Mouse (Mus musculus) Patski (cell line): ENCODE data around the gene BC107364. TPM values are rescaled to one million over a fixed set of nuclear protein-coding genes. Genes with fewer than 3 reads are reported as not detected.
"Not testable (repeated sequence)": the region's sequence is repeated elsewhere in the genome, so short reads cannot be mapped to it uniquely, and the experiment has no call there.

Experiments used
- ATAC-seq: fragments of 100-300 bp; one replicate; pipeline ENCODE4 v1.8.0; 2021
- CTCF ChIA-PET: fragments of 350-600 bp; sonication (Branson Sonifier 250); formaldehyde crosslinking; loops from one replicate; lab custom pipeline; 2022; ENCODE audit warnings: inconsistent platforms; lab: Charles Lee
- POLR2A ChIA-PET: fragments of 350-600 bp; sonication (Branson Sonifier 250); formaldehyde crosslinking; loops from one replicate; lab custom pipeline; 2022; ENCODE audit warnings: antibody characterized with exemption, inconsistent platforms; lab: Charles Lee
- DNase-seq: peaks from one replicate; pipeline ENCODE4 v3.0.0-alpha.2; 2011; ENCODE audit warnings: low read depth, low spot score
- H3K27me3 ChIP-seq: fragments of 371-371 bp; one replicate; pipeline ENCODE4 v1.5.1; 2021
- CTCF ChIP-seq: fragments of 100-300 bp; IDR thresholded peaks from one replicate; pipeline ENCODE4 v1.5.1; 2021
- in situ Hi-C: fragments of 300-500 bp; cut with MboI; formaldehyde crosslinking; loops from 3 replicates; pipeline ENCODE4 v1.11.1; 2018; ENCODE audit warnings: low pct_unique_long_range_greater_than_20kb, mixed read lengths
- polyA plus RNA-seq: library from polyadenylated mRNA; unstranded; gene quantifications from one replicate; pipeline ENCODE4 v1.2.3, GENCODE M21; 2021

The BC107364 gene
- polyA plus RNA-seq, 1 experiment from 2014 or later = not detected

DNA sequence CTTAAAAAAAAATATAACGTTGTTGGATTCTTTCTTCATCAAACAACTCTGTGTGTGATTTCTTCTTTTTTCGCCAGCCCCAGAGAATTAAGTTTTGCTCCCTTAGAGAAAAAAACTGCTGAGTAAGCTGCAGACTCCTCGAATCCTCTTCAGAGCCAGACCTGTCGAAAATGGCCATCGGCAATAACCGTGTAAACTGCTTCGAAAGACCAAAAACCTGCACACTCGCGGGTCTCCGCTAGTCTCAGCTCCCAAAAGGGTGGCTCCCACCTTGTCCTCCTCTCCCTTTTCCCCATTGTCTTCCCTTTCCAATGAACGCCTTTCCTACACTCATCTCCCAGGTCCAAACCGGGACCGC lies 50.7 kb downstream of the BC107364 start:
- no peaks in the 10 kb centered on the region for H3K27me3 ChIP-seq

DNA sequence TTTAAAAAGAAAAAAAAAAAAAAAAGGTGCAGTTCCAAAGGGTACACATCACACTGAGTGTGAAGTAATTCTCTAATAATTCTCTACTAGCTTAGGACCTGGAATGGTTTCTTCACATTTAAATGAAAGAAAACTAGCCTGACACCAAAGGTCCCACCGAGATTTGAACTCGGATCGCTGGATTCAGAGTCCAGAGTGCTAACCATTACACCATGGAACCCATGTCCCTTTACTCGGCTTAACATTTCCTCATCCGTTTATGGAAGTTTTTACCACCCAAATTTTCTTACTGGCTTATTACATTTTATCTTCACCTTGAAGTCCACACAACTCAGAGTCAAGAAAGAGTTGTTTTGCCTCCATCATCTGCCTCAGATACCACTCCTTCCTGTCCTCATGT lies 53.2 kb downstream of the BC107364 start:
- ChIA-PET POLR2A (no interaction called here), CTCF (interaction anchor here (2.2 kb wide), 1 partner anchor 121 kb away, joined by 8 read pairs; no protein-coding TSS in a partner anchor)
- ATAC-seq (no peak), DNase-seq (no peak)
- TF ChIP-seq CTCF = no peak
- H3K27me3 ChIP-seq = no peaks in the 10 kb centered on the region
- in situ Hi-C loops = no loop called here

More for the DNA sequence above, 50.7 kb downstream of the BC107364 start:
- no peak for TF ChIP-seq CTCF
- POLR2A ChIA-PET = no interaction called here
- DNase-seq = no peak
- CTCF ChIA-PET = interaction anchor here (1.1 kb wide), 1 partner anchor 39 kb away, joined by 3 read pairs; no protein-coding TSS in a partner anchor
- in situ Hi-C loops = loop anchor here (10.0 kb wide), 1 partner anchor 77 kb away; no protein-coding TSS in a partner anchor
- ATAC-seq = no peak

DNA sequence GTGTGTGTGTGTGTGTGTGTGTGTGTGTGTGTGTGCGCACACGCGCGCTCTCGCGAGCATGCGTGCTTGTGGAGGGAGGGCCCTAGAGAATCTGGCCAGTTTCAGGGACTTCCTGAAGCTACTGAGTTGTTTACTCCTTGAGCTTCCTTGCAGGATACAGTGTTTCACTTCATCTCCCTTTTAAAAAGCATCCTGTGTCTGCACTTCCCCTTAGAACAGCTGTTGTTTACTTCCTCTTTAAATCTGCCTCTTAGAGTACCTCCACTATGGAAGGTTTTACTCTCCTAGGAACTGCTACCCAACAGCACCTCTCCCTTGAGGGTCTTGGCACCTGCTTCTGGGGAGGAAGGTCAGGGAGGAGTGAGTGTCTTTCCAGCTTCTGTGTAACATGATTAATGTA lies 55.2 kb downstream of the BC107364 start:
- in situ Hi-C loops = no loop called here
- ATAC-seq (no peak), DNase-seq (no peak)
- ChIA-PET CTCF (interaction anchor here (1.4 to 2.2 kb wide), 3 partner anchors 13 to 119 kb away, joined by 3 to 8 read pairs (median 3); no protein-coding TSS in a partner anchor), POLR2A (no interaction called here)
- no peak for TF ChIP-seq CTCF
- H3K27me3 ChIP-seq = no peaks in the 10 kb centered on the region

DNA sequence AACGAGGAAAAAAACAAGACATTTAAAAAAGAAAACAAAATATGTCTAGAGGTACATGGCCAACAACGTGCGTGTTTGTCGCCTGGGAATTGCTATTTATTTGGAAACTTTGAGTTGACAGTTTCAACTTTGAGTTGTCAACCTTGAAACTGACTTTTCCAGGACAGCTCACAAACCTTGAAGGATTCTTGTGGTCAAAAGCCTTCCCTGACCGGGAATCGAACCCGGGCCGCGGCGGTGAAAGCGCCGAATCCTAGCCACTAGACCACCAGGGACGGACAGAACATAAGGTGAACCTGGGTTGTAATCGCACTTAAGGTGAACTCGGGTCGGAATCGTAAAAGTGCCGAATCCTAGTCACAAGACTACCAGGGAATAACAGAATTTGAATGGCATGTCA lies 64.9 kb downstream of the BC107364 start:
- CTCF ChIA-PET, POLR2A ChIA-PET, H3K27me3 ChIP-seq, ATAC-seq, in situ Hi-C loops, DNase-seq: not testable (repeated sequence)

Other genes starting within 250 kb of the BC107364 start
- 55.3 TPM for gene Bola1, start 232.6 kb downstream of the BC107364 start, polyA plus RNA-seq
- gene Hist2h2ab, start 232.4 kb downstream of the BC107364 start, polyA plus RNA-seq = 1.0 TPM
- gene Hist2h2ac, start 231.4 kb downstream of the BC107364 start, polyA plus RNA-seq = 3.4 TPM
- 5.6 TPM for gene Hist2h2be, start 231.2 kb downstream of the BC107364 start, polyA plus RNA-seq
- gene Hist2h3c2, start 213.2 kb downstream of the BC107364 start, polyA plus RNA-seq = 3.7 TPM
- 13.1 TPM for gene Hist2h2aa2, start 212.0 kb downstream of the BC107364 start, polyA plus RNA-seq
- gene Hist2h2aa1, start 206.8 kb downstream of the BC107364 start, polyA plus RNA-seq = 8.0 TPM
- not detected for gene Hist2h3c1, start 205.6 kb downstream of the BC107364 start, polyA plus RNA-seq
- 0.72 TPM for gene Hist2h4, start 189.0 kb downstream of the BC107364 start, polyA plus RNA-seq
- gene Hist2h3b, start 183.7 kb downstream of the BC107364 start, polyA plus RNA-seq = 0.83 TPM
- gene Hist2h2bb, start 182.6 kb downstream of the BC107364 start, polyA plus RNA-seq = 8.0 TPM
- gene Fcgr1, start 158.3 kb downstream of the BC107364 start, polyA plus RNA-seq = 0.50 TPM
- not detected for gene Hfe2, start 72.9 kb upstream of the BC107364 start, polyA plus RNA-seq
- 338 TPM for gene Txnip, start 105.7 kb upstream of the BC107364 start, polyA plus RNA-seq
- gene Gm16253, start 124.7 kb upstream of the BC107364 start, polyA plus RNA-seq = 1.9 TPM
- gene Polr3gl, start 141.9 kb upstream of the BC107364 start, polyA plus RNA-seq = 33.6 TPM
- gene Ankrd34a, start 144.3 kb upstream of the BC107364 start, polyA plus RNA-seq = 0.62 TPM
- gene Lix1l, start 148.8 kb upstream of the BC107364 start, polyA plus RNA-seq = 116 TPM
- gene Rbm8a, start 177.6 kb upstream of the BC107364 start, polyA plus RNA-seq = 104 TPM
- 84.6 TPM for gene Pex11b, start 183.1 kb upstream of the BC107364 start, polyA plus RNA-seq
- 0.10 TPM for gene Gm42957, start 183.2 kb upstream of the BC107364 start, polyA plus RNA-seq
- gene Itga10, start 193.3 kb upstream of the BC107364 start, polyA plus RNA-seq = 2.2 TPM
- 0.09 TPM for gene Ankrd35, start 217.8 kb upstream of the BC107364 start, polyA plus RNA-seq
- gene Pias3, start 244.1 kb upstream of the BC107364 start, polyA plus RNA-seq = 54.0 TPM